Mouse (Mus musculus) activated CD4-positive, CD25-positive, alpha-beta regulatory T cell, adult 4 months (primary cell): ENCODE results near the gene Nudt9. TPM values are rescaled to one million over a fixed set of nuclear protein-coding genes. Genes with fewer than 3 reads are reported as not detected.

ENCODE experiments used
- ATAC-seq: one replicate; pipeline ENCODE4 v1.8.0; 2017
- polyA plus RNA-seq, 2 experiments: library from polyadenylated mRNA; unstranded; fragments of 100-300 nt; shearing (Covaris generic); gene quantifications; one replicate each; pipeline ENCODE4 v1.2.1; 2017

Gene Nudt9
- polyA plus RNA-seq, 2 experiments from 2014 or later = 13.6 to 20.8 TPM

DNA sequence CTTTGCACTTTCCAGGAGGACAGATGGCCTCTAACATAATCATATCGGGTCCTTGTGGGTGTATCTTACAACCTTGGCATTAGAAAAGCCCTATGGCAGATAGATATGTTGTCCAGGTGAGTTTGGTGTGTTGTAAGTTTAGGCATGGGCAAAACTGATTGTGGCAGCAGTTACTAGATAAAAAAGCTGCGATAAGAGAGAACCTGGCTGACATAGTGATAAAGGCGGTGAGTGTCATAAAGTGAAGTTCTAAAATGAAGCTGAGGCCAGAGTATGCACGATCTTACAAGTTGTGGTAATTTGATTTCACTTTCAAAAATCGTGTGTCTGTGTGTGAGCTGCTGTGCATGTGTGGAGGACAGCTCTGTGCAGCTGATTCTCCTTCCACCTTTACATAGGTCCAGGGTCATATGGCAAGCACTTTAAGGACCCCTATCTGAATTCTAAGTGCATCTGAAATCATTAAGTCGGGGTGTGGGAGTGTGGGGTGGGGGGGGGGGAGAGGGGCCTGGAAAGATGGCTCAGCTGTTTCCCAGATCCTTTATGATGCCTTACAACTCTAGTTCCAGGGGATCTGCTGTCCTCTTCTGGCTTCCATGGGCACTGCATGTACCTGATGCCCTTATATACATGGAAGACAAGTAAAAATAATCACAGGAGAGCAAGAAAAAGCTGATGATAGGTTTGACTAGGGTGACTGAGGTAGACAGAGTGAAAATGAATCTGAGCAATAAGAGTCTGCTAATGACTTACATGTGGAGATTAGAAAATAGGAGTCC, 6.8 kb upstream of the Nudt9 start:
- peak; percentile 54 for ATAC-seq

DNA sequence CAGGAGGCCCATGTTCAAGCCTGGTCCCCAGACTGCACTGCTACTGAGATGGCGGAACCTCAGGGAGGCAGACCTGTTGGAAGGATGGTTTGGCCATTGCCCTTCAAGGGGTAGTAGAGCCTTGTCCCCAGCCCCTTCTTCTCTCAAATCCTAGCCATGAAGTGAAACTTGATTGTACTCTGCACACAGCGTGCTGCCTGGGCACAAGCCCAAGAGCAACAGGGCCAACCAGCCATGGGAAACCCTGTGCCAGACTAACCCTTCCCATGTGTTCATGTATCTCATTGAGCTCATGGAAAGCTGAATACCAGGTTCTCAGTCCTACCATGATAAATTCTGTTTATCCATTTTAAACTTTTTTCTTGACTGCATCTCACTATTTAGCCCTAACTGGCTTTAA, 3.2 kb upstream of the Nudt9 start:
- no peak for ATAC-seq

DNA sequence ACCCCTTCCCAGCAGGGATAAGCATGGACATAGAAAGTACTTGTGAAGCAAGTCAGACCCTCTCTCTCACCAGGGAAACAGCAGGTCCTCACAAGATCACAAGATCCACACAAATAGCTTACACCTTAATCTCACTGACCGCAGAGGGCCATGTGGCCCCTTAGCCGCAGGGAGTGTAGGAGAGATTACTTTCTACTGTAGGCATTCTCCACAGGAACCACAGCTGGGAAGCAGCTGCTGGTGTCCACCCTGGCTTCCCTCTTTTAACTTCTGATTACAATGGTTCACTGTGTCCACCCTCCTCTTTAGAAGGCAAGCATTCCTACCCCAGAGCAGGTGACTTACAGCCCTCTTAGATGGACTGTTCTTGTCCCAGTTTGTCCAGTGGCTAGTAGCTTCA, 2.4 kb upstream of the Nudt9 start:
- no peak for ATAC-seq

DNA sequence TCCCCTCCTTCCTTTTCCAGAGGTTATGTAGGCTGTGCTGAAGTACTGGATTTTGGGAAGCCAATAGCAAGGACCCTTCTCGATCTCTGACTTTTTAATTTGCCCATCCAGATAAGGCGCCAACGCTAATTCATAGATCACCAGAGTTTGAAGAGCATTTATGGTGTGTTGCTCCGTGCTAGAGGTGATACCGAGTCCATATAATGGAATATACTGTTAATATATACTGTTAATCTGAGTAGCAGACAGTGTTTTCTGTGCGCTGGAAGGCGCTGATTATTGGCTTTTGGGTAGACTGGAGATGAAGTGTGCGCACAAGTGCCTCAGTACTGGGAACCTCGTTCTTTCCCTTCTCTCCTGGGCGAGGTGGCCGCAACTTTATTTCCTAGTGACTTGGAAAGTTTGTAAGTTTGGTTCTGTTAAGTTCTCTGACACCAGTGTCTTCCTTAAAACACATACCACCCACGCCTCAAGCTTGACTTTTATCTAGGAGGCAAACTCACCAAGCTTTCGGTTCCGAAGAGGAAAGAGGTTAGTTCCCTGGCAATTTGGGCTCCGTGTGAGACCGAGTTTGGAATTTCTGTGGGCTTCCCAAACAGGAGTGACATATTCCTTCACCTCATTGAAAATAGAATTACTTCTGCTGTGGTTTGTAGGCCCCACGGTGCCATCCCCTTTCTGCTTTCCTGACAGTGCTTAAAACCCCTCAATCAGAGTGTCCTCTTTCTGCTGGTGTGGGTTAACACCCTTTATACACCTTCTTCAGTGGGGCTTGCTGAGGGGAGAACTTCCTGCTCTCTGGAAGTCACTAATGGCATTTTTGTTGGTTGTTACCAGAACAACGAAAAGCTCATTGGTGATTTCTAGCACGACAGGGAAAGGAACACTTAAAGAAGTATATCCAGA, 1.3 kb downstream of the Nudt9 start:
- no peak for ATAC-seq

DNA sequence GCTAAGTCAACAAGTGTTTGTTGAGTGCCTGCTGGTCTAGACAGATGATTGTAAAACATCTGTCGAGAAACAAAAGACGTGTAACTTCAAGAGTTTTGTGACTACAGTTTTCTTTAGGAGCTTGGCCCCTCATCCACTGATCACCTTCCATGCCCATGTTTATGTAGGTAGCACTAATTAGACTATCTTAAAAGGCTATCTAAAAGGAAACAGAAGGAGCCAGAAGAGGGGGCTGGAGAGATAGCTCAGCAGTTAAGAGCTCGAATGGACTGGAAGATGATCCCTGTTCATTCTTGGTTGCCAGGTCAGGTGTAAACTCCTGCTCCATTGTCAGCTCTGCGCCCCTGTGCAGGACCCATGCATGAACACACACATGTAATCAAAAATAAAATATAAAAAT, 2.0 kb downstream of the Nudt9 start:
- no peak for ATAC-seq

DNA sequence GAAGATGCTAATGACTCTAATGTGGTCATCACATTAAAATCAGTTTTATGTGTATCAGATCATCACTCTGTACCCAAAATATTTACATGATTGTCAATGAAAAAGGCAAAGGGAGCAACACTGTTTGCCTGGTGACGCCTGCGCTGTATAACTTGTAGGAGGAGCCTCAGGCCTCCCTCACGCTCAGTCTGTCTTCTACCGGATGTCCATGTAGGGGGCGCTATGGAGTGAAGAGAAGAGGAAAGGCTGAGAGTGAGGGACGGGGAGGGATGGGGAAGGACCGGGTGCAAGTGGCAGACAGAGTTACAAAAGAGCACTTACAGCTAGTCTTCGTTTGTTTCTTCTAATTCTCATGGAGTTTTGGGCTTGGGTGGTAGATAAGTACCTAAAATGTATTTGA, 6.8 kb downstream of the Nudt9 start:
- no peak for ATAC-seq

DNA sequence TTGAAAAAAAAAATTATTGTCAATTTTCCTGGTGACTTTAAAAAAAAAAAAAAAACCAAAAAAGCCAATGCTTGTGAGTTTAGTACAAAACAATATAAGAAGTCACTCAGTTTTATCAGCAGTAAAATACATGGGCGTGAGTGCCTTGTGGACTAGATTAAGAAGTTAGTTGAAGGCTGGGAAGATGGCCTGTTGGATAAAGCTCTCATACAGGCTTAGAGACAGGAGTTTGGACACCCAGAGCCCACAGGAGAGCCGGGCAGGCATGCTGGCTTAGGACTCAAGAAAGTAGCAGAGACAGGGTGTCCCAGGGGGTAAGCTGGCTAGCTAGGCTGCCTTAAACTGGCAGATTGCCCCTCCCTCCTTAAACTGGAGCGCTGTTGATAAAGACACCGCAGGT, 8.8 kb downstream of the Nudt9 start:
- no peak for ATAC-seq

DNA sequence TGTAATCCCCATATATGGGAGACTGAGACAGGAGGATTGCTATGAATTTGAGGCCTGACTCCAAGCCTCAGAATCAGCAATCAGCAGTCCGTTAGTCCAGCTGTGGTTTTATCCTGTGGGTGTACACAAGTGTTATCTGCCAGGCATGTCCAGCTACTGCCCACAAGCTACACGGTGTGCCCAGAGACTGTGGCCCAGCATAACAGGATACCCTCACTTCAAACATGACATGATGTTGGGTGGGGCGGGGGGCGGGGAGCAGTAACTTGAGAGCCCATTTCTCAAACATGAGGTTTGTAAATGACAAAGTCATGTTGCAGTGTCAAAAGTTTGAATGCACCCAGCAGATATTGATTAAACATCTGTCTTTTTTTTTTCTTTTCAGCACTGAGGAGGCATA, 9.7 kb downstream of the Nudt9 start:
- no peak for ATAC-seq

DNA sequence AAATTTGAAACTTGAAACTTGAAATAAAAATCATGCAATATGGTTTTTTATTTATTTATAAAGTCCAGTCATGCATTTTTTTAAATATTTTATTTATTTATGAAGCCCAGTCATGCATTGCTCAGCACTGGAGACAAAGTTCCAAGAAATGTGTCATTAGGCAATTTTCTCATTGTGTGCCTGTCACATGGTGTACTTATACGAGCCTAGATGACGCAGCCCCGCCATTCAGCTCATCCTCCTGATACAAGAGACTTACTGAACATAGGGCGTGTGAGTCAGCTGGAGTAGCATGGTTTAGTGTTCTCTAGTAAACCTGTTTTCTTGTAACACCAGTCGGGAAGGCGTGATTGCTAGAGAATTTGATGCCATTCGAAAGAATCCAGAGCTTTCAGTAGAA, 10.2 kb downstream of the Nudt9 start:
- no peak for ATAC-seq

DNA sequence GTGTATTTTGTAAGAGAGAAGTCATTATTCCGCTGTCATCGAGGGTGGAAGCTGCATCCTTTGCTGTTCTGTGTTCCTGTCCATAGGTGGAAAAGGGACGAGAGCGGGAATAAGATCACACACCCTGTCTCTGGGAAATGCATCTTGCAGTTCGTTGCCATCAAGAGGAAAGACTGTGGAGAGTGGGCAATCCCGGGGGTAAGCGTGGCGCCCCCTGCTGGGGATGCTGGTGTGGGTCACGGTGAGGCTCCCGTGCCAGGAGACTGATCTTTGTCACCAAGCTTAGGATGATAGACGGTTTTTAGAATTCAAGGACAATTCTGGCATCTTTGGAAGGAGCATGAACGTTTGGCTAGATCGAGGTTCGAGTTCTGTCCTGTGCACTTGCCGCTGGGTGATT, 11.9 kb downstream of the Nudt9 start:
- no peak for ATAC-seq

DNA sequence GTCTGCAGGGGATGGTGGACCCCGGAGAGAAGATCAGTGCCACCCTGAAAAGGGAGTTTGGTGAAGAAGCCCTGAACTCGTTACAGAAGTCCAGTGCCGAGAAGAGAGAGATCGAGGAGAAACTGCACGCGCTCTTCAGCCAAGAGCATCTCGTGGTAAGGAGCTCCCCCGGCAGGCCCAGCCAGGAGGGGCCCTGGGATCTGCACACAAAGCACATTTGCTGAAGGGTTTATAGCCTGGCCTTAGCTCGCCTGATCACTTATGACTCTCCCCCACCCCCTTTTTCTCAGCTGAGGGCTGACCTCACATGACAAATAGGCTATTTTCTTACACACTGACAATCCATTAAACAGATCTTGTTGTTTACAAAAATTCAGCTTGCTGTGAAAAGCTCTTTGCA, 13.5 kb downstream of the Nudt9 start:
- no peak for ATAC-seq

DNA sequence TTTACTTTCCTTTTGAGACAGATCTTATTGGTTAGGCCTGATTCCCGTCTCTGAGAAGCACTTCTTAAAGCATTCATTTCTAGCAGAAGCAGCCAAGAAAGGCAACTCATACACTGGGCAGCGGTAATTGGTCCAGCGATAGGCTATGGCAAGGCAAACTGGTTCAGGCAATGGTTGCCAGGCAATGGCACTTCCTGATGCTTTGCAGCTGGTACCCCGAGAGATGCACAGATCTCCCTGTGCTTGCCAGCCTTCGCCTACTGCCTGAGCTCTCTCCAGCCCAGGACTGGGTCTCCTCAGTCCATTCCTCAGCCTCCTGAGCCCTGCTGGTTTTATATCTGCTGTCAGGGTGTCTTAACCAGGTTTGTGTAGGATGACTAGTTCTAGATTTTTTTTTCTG, 14.3 kb downstream of the Nudt9 start:
- ATAC-seq = no peak

DNA sequence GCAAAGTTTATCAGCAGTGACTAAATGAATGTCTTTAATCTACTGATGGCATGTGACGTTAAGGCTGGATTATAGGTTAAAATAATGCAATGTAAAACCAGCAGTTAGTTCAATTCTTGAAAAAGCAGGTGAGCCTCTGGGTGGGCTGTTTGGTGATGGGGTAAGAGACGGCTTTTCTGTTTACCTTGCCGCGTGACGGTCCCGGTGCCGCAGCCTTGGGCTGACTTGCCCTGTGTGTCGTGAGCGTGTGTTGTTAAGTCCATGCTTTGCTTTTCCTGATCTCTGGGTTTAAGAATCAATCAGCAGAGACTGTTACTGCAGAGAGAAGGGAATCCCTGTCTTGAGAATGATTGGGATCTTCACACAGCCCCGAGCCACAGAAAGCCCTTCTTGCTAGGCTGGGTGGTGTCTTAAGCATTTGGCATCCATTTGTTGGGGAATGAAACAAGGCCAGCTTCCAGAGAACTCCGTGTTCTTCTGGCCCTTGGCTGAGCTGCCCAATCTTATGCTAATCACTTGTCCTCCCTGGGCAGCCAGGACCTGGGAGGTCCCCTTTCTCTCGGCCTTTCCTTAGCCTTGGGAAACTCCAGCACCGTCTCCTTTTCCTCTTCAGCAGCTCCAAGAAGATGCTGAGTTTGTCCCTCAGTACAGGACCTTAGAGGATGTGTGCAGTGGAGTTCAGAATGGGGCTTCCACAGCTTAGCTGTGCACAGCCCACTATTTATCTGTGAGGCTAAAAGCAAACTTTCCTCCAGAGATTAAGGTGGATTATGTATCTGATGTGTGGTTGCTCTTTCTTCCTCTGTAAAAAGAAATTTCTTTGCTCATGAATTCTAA, 16.0 kb downstream of the Nudt9 start:
- ATAC-seq = no peak

DNA sequence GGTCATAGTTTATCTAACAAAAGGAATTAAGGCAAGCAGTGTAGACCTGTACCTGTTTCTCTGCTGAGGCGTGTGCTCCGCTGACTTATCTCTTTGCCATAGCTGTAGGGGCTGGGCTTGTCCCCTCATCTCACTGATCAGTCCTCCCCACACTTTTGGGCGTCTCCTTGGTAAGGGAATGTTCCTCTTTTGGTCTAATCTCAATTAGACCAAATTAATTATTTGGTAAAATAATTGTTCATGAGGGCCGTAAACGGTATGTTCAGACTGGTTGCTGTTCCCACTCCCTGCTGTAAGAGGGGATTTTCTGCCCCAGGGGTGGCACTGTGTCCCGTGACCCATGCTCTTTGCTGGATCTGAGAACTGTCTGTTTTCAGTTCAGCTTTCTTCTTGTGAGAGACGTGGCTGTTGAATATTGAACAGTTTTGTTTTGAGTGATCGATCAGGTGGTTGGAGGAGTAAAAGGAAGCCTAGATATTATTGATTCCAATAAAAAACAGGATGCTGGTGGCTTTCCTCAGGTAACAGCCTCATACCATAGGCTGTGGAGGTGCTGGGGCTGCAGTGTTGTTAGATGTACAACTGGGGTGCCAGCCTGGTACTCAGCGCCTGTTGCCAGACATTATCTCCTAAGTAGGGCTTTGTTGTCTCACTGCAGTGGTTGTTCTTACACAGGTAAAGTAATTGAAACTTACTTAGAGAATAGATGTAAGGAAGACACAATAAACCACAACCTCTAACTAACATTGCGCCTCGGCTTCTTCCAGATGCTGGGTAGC, 16.9 kb downstream of the Nudt9 start:
- no peak for ATAC-seq

DNA sequence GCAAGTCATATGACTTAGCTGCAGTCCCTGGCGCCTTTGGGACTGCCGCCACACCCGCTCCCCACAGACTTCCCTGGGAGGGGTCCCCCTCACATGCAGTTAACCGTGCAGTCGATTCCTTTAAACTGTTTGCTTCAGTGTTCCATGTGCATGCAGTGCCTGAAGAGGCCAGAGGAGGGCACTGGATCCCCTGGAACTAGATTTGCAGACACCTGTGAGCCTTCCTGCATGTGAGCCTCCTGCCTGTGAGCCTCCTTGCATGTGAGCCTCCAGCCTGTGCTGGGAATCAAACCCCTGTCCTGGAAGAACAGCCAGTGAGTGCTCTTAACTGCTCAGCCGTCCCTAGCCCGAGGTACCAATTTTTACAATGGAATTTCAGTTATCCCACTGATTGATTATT, 22.6 kb downstream of the Nudt9 start:
- peak; percentile 57 for ATAC-seq

DNA sequence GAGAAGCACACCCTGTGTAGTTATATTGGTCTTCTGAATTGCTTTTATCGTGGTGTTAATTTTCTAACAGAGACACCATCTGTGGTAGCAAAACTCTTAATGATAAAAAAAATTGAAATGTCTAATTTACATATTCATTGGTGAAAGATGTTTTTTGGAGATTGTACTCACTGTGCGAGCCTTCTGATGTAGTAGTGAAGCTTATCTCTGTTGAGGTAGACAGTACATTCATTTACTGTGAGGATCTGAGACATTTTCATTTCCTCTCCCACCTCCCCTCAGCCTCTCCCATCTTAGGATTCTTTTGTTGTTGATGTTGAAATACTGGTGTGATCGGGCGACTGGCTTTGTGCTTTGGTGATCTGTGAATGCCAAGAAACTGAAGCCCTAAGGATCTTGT, 24.9 kb downstream of the Nudt9 start:
- no peak for ATAC-seq

DNA sequence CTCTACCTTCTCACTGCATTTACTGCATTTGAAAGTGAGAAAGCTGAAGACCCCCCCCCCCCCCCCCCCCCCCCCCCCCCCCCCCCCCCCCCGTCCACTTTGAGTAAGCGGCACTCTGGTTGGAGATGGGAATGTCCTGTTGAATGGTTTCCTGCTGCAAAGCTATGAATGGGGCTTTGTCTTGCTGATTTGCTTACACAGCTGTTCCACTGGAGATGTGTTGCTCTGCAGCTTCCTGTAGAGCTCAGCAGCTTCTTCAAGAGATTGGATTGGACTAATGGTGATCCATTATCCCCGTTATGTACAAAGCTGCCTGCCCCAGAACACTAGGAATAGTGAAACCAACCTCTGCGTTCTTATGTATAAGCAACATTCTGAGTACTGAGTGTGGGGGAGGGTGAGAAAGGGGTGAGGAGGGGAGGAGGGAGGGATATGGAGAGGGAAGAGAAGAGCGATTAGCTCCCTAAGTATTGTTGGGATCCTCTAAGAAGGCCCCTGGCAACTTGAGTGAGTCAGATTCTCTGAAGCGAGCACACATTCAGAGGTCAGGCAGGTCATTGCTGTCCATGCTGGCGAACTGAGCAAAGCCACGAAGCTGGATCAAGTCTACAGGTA, 26.3 kb downstream of the Nudt9 start:
- no peak for ATAC-seq

DNA sequence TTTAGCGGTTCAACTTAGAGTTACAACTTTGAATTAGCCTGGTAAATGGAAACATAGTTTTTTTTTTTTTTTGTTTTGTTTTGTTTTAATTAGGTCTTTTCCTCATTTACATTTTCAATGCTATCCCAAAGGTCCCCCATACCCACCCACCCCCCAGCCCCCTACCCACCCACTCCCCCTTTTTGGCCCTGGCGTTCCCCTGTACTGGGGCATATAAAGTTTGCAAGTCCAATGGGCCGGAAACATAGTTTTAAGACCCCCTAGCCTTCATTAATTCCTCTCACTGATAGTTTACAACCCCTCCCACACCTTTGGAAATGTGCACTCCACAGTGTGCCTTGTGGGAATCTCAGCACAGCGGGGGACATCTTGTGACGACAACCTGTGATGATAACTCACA, 27.5 kb downstream of the Nudt9 start:
- ATAC-seq = no peak

DNA sequence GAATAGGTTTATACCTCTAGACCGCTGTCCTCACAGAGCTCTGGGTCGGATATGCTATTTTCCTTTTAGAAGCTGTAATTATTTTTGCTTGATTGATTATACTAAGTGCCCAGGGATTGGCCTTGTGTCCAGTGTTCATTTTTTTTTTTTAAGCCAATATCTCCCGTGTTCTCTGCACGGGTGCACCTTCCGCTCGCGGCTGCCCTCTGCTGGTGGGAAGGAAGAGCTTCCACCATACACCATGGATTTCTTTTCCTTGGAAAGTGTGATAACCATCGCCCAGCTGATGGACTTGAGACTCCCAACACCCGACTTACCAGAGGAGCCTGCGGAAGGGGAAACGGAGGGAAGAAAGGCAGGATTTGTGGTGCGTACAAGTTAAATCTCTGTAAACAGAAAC, 28.3 kb downstream of the Nudt9 start:
- ATAC-seq = no peak

DNA sequence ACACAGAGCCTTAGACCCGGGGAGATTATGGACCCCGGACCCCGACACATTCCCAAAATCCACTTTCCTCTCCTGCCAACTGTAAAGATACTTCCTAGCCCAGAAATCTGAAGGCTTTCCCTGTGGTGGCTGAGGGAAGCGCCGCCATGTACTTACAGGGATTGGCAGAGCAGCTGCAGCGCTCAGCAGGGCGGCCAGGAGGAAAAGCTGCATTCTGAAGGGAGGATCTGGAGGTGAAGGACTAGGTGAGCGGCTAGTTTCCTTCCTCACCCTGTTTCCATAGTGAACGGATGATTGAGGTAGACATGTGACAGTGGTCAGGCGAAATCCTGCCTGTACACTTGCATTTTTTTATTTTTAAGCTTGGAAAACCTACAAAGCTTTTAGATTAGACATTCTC, 30.3 kb downstream of the Nudt9 start:
- ATAC-seq = no peak

DNA sequence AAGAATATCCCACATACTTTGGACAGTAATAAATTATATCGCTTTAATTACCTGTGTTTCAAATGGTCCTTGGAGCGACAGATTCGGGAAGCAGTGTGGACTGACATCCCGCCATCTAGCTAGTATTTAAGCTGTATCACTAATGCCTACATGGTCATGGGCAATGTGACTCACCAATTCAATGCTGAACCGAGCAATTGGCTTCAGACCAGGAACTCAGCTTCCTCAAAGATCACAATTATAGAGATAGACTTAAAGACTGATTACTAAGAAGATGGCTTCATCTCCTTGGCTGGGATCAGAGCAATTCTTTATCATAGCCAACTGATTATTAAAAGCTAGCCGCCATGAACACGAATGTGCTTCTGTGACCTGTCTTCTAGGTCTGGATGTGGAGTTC, 31.4 kb downstream of the Nudt9 start, which contains the start of gene Gm17660:
Gm17660 (minus strand) TSS at position 101 of the 400 bp plus-strand sequence.
- no peak for ATAC-seq

DNA sequence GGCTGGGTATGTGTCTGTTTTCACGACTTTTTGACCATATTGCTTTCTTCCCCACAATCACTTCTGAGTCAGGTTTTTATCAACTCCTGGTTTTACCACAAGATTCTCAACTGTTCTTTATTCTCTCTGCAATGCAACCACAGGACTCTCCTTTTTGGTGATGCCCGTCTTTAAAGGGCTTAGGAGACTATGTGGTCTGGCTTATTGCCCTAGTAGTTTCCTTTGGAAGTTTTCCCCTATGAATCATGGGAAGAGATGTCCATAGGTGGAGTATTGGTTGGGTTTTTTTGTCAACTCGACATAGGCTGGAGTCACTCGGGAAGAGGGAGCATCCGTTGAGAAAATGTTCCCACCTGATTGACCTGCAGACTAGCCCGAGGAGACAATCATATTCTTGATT, 34.6 kb downstream of the Nudt9 start:
- ATAC-seq = no peak
